Mouse (Mus musculus) testis, adult 10 weeks (tissue): ENCODE data around the gene Cyp2j9. TPM values are rescaled to one million over a fixed set of nuclear protein-coding genes. Genes with fewer than 3 reads are reported as not detected.

Experiments used
- polyA plus RNA-seq: library from polyadenylated mRNA; stranded (reverse); fragments of 350-450 nt; fragmentation: Illumina TruSeq; extraction: RNeasy Lipid Tissue Mini Kit (QIAGEN cat#74804); gene quantifications from one replicate; pipeline ENCODE4 v1.2.3, GENCODE M21; 2014; ENCODE audit warnings: low read depth, low replicate concordance

Cyp2j9 gene
- polyA plus RNA-seq: 0.46 TPM

DNA sequence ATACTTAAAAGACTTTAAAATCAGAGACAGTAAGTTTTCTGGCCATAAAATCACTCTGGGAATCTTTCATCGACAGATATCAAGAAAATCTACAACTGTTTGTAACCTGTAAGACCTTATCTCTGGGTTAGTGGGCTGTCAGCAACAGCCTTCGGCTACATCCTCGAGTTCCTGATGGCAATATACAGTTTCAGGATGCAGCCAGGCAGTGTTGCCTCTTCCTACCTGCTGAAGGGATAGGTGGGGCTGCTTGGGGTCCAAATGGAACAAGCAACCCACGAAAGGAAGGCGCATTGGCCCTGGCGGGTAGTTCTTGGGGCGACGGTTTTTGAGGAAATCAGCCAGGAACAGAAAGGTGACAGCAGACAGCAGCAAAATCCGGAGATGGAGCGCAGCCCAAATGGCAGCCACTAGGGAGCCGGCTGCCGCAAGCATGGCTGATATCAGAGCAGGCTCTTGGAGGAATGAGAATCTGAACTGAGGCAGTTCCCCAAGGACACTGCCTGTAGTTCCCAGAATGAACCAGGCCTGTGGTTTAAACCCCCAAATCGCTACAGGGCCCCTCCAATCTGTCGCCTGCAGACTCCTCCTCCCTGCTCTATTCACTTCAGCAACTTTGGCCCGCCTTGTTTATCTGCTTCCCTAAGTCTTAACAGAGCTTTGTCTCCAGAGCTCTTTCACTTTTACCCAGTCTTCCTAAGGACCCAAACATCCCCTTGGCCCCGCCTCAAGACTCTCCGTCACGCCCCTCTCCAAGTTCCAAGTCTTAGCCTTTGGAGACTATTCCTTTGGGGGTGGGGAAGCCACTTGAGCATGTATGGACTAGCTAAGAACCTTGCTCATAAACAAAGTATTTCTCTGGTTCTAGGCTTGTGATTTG lies at the start of gene Cyp2j9:
TSS of gene Cyp2j9 (minus strand) at position 668 of the 880 bp plus-strand sequence.

DNA sequence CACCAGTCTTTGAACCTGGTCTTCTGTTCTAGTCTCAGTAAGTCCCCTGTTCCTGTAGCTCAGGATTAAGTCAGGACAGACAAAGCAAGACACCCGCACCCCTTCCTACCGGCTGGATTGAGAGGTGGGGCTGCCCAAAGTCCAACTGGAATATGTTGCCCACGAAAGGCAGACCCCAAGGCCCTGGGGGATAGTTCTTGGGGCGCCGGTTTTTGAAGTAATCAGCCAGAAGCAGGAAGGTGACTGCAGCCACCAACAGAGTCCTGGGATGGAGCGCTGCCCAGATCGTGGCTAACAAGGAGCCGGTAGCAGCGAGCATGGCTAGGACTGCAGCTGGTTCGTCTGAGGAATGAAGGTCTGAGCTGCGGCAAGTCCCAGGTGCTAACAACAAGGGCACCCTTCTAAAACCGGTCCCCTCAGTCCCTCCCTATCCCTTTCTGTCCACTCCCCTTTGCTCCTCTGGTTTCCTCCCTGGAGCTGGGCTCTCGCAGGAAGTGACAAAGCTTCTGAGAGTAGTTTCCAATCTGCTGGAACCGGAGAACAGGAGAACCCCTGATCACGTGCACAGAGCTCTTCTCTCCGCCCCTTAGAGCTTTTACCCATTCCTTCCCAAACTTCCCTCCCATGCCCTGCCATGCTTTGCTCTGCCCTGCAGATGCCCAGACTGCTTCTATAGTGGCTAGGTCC lies 38.1 kb downstream of the Cyp2j9 start, which contains the start of gene Cyp2j6:
TSS of gene Cyp2j6 (minus strand) at position 529 of the 687 bp plus-strand sequence.

Other genes with a start within 250 kb of the Cyp2j9 start
- 0.17 TPM for gene Cyp2j11, start 242.9 kb downstream of the Cyp2j9 start, polyA plus RNA-seq
- gene Cyp2j8, start 84.2 kb downstream of the Cyp2j9 start, polyA plus RNA-seq: not detected
- 1.7 TPM for gene Cyp2j6, start 37.9 kb downstream of the Cyp2j9 start, polyA plus RNA-seq
- 0.17 TPM for gene Cyp2j5, start 72.6 kb upstream of the Cyp2j9 start, polyA plus RNA-seq
- gene Gm12695, start 193.6 kb upstream of the Cyp2j9 start, polyA plus RNA-seq: 17.2 TPM